Mouse (Mus musculus) left cerebral cortex, adult 2 months (tissue): ENCODE results near the gene Celf5. TPM values are rescaled to one million over a fixed set of nuclear protein-coding genes. Genes with fewer than 3 reads are reported as not detected.

ENCODE experiments used
- DNase-seq, 2 experiments: peaks; one replicate each; pipeline ENCODE4 v3.0.0; 2021 to 2022; ENCODE audit warnings: low spot score in 2 of 2, mixed read lengths in 1 of 2; ENCODE audit errors: extremely low spot score in 1 of 2
- H3K27ac ChIP-seq: fragments of 200-600 bp; 2 replicates; pipeline ENCODE4 v1.8.1; 2022
- H3K4me3 ChIP-seq: fragments of 200-600 bp; 2 replicates; pipeline ENCODE4 v1.8.1; 2022
- CTCF ChIP-seq: fragments of 200-600 bp; IDR thresholded peaks from 2 replicates; pipeline ENCODE4 v1.8.1; 2022; ENCODE audit warnings: antibody characterized with exemption, mild to moderate bottlenecking, moderate library complexity
- intact Hi-C: fragments of 180-260 bp; cut with DNase I; formaldehyde crosslinking; loops from one replicate; pipeline ENCODE4 v1.15.1; 2025
- total RNA-seq, 2 experiments: library from RNA; stranded (reverse); gene quantifications; 2 replicates each; pipeline ENCODE4 v1.2.3; 2021

Gene Celf5
- total RNA-seq, 2 experiments from 2014 or later, result 284 to 288 TPM

DNA sequence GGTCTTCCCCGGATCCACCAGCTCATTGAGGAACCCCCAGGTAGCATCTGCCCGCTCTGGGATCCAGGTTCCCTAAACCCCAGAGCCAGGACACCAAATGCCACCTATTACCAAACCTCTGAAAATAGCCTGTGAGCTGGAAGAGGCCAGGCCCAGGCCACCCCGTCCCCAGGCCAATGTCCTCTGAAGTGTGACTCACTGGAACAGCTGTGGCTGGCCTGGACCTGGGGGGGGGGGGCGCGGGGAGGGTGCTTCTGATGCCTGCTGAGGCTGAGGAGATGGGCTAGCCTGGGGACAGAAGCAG, 60.8 kb downstream of the Celf5 start:
- no peak for TF ChIP-seq CTCF
- DNase-seq, result no peak
- no peak overlapping the region for H3K4me3 ChIP-seq
- H3K27ac ChIP-seq, result no peak overlapping the region
- intact Hi-C loops, result no loop called here

DNA sequence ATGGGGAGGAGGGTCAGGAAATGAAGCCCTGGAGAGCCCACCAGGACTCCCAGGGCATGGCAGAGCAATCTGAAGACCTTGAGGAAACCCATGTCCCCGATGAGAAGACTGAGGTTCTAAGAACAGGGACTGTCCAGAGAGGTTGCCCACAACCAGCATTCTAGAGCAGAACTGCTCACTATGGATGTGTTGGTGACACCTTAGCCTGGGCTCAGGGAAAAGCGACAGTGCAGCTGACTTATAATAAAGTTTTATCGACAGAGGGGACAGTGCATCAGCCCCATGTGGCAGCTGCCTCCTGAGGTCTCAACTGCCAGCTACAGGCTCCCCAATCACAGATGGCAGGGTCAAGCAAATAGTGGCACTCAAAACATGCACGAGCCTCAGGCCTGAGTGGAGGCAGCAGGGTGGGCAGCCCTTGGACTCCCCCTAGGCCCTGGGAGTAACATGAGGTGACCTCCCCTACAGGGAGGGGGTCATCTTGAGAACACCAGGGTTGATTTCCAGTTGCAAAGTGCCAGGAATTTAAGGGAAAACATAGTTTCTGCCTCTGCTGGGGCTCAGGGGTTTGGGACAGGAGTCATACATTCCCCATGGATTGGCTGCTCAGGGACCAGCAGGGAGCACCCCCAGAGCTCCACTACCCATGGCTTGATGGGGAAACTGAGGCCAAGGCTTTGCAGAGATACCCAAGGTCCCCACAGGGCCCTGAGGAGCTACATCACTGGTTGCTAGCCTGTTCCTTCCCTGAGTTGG, 61.3 kb downstream of the Celf5 start:
- intact Hi-C loops, result no loop called here
- Histone ChIP-seq H3K27ac (no peak overlapping the region), H3K4me3 (no peak overlapping the region)
- DNase-seq, result no peak
- no peak for TF ChIP-seq CTCF

DNA sequence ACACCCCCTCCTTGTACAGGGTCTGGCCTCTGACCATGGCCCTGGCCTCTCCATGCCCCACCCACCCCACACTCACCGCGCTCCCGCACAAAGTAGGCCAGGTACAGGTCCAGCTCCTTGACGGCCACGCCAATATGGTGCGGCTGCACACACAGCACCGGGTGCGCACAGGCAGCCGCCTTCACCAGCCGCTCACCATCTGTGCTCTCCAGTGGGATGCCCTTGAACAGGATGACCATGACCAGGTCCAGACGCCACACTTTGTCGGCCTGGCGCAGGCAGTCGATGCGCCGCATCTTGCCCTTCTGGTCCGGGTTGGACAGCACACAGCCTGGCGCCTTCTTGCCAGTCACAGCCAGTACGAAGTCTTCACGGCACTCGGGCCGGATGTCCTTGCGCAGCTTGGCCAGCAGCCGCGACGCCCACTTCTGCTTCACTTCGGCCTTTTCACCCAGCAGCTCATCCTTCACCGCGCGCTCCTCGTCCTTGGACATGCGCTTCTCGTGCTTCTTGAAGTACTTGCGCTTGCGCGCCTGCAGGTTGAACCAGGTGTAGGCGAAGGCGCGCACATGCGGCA, 62.2 kb downstream of the Celf5 start:
- Histone ChIP-seq H3K27ac (no peak overlapping the region), H3K4me3 (no peak overlapping the region)
- intact Hi-C loops, result no loop called here
- no peak for TF ChIP-seq CTCF
- DNase-seq, result no peak

DNA sequence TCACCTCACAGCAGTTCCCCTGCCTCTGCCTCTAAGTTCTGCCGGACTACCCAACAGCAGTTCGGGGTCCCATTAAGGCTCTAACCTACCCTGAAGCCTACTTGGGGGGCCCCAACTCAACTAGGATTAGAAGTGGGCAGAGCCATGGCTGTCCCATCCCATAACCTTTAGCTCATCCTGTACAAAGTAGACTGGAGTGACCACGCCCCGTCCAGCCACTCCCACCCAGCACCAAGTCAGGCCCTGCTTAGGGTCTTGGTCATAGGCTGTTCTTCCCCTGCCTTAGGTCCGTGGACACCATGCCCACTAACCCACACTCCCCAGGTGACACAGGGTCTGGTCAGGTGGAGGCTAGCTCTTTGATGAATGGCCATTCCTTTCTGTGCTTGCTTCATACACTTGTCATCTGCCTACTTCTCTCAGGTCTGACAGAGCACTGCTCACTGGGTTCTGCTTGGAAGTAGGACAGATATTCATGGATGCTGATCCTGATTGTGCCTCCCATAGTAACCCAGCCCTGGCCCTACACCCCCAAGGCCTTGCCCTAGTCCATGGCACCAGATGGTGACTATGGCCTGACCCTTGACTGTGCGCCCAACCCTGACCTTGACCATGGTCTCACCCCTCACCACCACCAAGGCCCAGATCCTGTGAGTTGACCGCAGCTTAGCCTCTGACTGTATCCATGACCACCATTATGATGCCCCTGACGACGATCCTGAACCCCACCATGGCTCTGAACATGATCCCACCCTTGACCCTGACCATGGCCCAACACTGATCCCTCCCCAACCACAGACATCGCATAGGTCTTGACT, 63.2 kb downstream of the Celf5 start:
- no peak for TF ChIP-seq CTCF
- peak overlapping the region; percentile 28; the same call in 1 of the 2 replicates for H3K27ac ChIP-seq

DNA sequence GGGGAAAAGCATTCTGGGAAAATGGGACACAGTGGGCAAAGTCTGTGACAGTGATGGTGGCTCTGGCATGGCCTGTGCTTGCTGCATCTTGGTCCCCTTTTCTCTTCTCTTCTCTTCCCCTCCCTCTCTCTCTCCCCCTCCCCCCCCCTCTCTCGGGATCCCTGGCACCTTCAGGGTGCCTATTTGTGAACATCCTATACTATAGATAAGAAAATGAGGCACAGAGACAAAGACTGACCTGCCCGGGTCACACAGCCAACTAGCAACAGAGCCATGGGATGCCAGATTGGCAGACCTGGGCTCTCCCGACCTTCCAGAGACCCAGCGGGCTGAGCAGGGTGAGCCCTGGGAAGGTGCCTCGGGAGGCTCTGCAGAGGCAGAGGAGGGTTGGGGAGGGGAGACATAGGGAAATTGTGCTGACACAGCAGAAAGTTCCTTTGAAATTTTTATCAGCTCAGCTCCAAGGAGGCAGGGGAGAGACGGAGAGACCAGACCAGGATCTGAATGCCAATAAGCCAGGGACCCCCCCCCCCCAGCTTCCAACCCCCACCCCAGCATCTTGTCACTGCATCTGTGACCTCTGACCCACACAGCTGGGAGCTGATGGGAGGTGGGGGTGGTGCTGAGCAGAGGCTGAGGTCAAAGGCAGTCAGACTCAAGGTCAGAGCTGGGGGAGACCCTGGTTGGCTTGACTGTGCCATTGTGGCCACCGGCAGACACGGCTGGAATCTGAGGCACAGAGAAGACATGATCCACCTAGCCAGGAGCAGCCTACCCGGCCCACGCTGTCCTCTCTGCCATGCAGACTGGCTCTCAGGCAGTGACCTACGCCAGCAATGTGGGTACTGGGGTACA, 64.1 kb downstream of the Celf5 start:
- no peak for DNase-seq
- H3K4me3 ChIP-seq, result no peak overlapping the region
- H3K27ac ChIP-seq, result peak overlapping the region; percentile 28
- intact Hi-C loops, result no loop called here
- no peak for TF ChIP-seq CTCF

More for the DNA sequence above, 63.2 kb downstream of the Celf5 start:
- intact Hi-C loops, result no loop called here
- no peak for DNase-seq
- H3K4me3 ChIP-seq, result no peak overlapping the region

DNA sequence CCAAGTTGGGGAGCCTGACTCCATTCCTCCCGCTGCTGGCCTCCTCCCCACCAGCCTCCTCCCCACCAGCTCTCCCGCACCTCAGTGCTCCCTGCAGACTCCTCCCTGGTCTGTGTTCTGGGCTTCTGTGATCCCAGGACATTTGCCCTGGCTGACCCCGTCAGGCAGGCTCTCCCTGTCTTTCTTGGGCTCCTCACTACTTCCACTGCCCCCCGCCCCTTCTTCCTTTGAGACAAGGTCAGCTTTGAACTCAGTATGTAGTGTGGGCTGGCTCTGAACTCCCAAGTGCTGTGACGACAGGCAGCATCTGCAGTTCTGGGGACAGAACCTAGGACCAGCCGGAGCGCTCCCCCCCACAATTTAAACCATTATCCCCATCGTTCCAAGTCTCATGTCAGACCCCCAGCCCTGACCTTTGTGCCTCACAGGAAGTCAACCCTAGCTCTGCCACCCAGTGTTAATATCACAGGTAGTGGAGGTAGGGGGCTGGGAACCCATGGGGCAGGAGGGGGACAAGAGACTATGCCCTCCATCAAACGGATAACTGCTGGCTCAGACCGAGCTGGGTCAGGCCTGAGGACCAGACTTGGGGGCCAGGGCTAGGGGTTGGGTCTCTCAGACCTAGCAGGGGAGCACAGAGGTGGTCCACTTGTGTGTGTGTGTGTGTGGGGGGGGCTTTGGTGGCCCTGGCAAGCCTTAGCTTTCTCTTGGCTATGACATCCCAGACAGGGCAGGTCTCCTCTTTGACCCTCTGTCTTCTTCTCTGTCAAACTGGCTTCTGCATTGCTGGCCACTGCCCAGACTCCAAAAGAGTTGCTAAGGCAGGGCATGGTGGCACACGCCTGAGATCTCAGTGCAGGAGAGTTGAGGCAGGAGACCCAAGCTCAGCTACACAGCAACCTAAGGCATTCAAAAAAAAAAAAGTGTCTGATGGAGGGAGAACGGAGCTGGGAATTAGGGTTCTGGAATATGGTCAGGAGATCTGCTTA, 65.0 kb downstream of the Celf5 start:
- intact Hi-C loops, result loop anchor here (1.0 kb wide), 1 partner anchor 9 kb away; no protein-coding TSS in a partner anchor

DNA sequence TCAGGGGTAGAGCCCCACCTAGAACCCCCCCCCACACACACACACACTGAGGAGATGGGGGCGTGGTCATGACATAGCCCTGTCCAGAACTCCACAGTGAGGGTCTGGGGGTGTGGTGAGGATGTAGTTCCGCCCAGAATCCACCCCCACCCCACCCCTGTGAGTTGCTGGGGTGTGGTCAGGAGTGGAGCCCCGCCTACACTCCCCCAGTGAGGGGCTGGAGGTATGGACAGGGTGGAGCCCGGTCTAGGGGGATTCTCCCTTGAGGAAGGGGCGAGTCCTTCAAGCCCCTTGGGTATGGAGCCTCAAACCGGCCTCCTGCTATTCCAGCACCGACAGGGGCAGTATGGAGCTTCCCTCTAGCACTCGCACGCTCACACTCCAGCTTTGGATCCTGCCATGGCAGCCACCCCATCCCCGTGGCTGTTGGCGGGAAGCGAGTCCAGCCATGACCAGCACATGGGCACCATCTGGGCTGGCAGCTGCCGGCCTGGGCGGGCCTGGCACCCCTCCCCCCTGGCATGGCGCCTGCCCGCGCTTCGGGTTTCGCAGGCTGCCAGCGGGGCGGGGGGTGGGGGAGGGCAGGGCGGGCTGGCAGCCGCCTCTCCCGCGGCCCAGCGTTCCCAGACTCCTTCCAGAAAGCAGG, 65.8 kb downstream of the Celf5 start:
- TF ChIP-seq CTCF, result peak; percentile 69
- Histone ChIP-seq H3K27ac (peak overlapping the region; percentile 97), H3K4me3 (no peak overlapping the region; the same call in 1 of the 2 replicates)
- DNase-seq, result peak; percentile 86 to 91
- intact Hi-C loops, result loop anchor here (1.0 kb wide), 1 partner anchor 10 kb away; no protein-coding TSS in a partner anchor

More for the DNA sequence above, 65.0 kb downstream of the Celf5 start:
- no peak overlapping the region; the same call in 1 of the 2 replicates for H3K4me3 ChIP-seq
- DNase-seq, result no peak
- H3K27ac ChIP-seq, result peak overlapping the region; percentile 97
- no peak for TF ChIP-seq CTCF

DNA sequence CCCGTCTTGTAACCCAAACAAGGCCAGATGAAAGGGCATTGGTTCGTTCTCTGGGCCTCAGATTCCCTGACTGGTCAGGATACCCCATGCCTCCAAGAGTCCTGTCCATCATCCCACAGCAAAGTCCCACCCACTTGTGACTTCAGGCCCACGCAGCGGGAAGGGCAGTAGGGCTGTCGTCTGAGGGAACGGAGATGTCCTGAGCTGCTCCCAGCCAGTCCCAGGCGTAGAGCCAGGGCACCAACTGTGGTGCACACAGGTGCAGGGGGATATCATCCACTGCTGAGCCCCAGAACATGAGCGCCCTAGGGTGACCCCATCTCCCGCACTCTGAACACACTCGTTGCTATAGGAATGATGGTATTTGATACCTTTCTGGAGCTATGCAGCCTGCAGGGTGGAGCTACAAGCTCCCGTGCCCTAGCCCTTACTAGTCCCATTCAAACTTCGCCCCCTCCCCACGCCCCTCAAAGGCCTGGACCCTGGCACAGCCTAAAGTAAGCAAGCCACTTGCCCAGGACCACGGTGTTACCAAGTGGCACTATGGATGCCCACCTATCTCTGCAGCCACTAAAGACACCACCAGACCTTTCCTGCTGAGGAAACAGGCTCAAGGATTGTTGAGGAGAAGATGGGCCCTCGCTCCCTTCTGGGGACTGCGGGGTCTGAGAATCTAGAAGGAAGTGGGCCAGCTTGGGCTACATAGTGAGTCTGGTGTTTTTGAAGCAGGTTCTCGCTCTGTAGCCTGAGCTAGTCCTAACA, 66.8 kb downstream of the Celf5 start:
- Histone ChIP-seq H3K4me3 (no peak overlapping the region), H3K27ac (peak overlapping the region; percentile 97)
- intact Hi-C loops, result no loop called here
- DNase-seq, result no peak
- no peak for TF ChIP-seq CTCF

DNA sequence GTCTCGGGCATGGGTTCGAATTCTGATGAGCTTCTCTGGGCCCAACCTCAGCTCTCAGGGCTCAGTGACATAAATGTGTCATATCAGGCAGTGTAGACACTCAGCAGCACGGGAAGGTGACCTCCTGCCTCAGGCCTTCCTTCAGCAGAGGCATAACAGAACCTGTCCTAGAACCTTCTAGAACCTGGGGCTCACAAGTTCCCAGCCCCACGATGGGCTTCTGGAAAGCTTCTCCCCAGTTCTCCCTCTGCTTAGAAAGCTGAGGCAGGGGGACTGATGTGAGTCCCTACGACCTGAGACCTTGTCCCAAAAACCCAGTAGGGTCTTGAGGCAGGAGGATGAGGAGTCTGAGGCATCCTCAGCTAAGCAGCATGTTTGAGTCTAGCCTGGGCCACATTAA, 67.4 kb downstream of the Celf5 start:
- intact Hi-C loops, result no loop called here
- Histone ChIP-seq H3K27ac (peak overlapping the region; percentile 97), H3K4me3 (no peak overlapping the region)
- no peak for DNase-seq
- TF ChIP-seq CTCF, result no peak
